Mouse (Mus musculus): Measurements from ENCODE around the gene Pdk1. TPM values are rescaled to one million over a fixed set of nuclear protein-coding genes. Genes with fewer than 3 reads are reported as not detected.

The Pdk1 gene
- 36.6 and 77.5 TPM in 2 replicates for total RNA-seq (2014; rRNA removed)
- polyA plus RNA-seq (2012; rRNA removed), result 29.1 and 42.3 TPM in 2 replicates

GRCm38 (mm10) chr2:71872801-71873443 is at the start of gene Pdk1:
TSS of gene Pdk1 (plus strand) at chr2:71873224.
- H3K4me1 ChIP-seq (ENCODE audit: control insufficient read depth, insufficient read depth, low read length), result peaks cover 18% of the 10 kb centered on the region
- H3K79me2 ChIP-seq (ENCODE audit: control insufficient read depth, insufficient read depth, low read length), result peaks cover 3% of the 10 kb centered on the region; the same call in 1 of the 2 replicates
- WGBS, result under 1% methylated on average over 55 of the region's 55 CpGs
- H3K9ac ChIP-seq (ENCODE audit: low read depth, low read length), result peak within 1 kb of the TSS; percentile 94
- H3K36me3 ChIP-seq (ENCODE audit: control insufficient read depth, insufficient read depth, low read length), result peaks cover 1% of the 10 kb centered on the region; the same call in 1 of the 2 replicates
- TF ChIP-seq POLR2A (IDR thresholded peaks at IDR 0.05; ENCODE audit: extremely low read depth, insufficient read depth, low read length) (peak; percentile 93), CTCF (IDR thresholded peaks at IDR 0.05; ENCODE audit: low read depth, low read length) (no peak)
- H3K27ac ChIP-seq (replicated peaks; ENCODE audit: insufficient read depth, low read depth, low read length), result peak within 1 kb of the TSS; percentile 94
- peak within 1 kb of the TSS; percentile 78 for H3K4me3 ChIP-seq (ENCODE audit: insufficient read depth, low read depth, low read length)
- peak; percentile 85 for DNase-seq (ENCODE audit: extremely low read depth, low read depth, low spot score)
- no peaks in the 10 kb centered on the region for H3K27me3 ChIP-seq (ENCODE audit: control insufficient read depth, insufficient read depth, low read length)

- Histone ChIP-seq H3K4me3 (ENCODE audit: insufficient read depth, low read depth, low read length) (no peak overlapping the region), H3K4me1 (ENCODE audit: control insufficient read depth, insufficient read depth, low read length) (no peaks in the 10 kb centered on the region), H3K79me2 (ENCODE audit: control insufficient read depth, insufficient read depth, low read length) (no peaks in the 10 kb centered on the region), H3K36me3 (ENCODE audit: control insufficient read depth, insufficient read depth, low read length) (no peaks in the 10 kb centered on the region), H3K27ac (replicated peaks; ENCODE audit: insufficient read depth, low read depth, low read length) (no peak overlapping the region), H3K27me3 (ENCODE audit: control insufficient read depth, insufficient read depth, low read length) (no peaks in the 10 kb centered on the region), H3K9ac (ENCODE audit: low read depth, low read length) (no peak overlapping the region)
- no peak for TF ChIP-seq CTCF (IDR thresholded peaks at IDR 0.05; ENCODE audit: low read depth, low read length)
- TF ChIP-seq POLR2A (IDR thresholded peaks at IDR 0.05; ENCODE audit: extremely low read depth, insufficient read depth, low read length), result no peak
- 91% methylated on average over 13 of the region's 13 CpGs for WGBS
- DNase-seq (ENCODE audit: extremely low read depth, low read depth, low spot score), result no peak
Measured at GRCm38 (mm10) chr2:71824146-71824545, 48.9 kb upstream of the Pdk1 start.

- 87% methylated on average over 13 of the region's 13 CpGs for WGBS
- H3K4me3 ChIP-seq (ENCODE audit: insufficient read depth, low read depth, low read length), result no peak overlapping the region
- TF ChIP-seq POLR2A (IDR thresholded peaks at IDR 0.05; ENCODE audit: extremely low read depth, insufficient read depth, low read length) (no peak), CTCF (IDR thresholded peaks at IDR 0.05; ENCODE audit: low read depth, low read length) (no peak)
- no peak for DNase-seq (ENCODE audit: extremely low read depth, low read depth, low spot score)
- no peaks in the 10 kb centered on the region for H3K4me1 ChIP-seq (ENCODE audit: control insufficient read depth, insufficient read depth, low read length)
- no peak overlapping the region for H3K27ac ChIP-seq (replicated peaks; ENCODE audit: insufficient read depth, low read depth, low read length)
- no peak overlapping the region for H3K9ac ChIP-seq (ENCODE audit: low read depth, low read length)
- H3K36me3 ChIP-seq (ENCODE audit: control insufficient read depth, insufficient read depth, low read length), result no peaks in the 10 kb centered on the region
- H3K79me2 ChIP-seq (ENCODE audit: control insufficient read depth, insufficient read depth, low read length), result no peaks in the 10 kb centered on the region
- no peaks in the 10 kb centered on the region for H3K27me3 ChIP-seq (ENCODE audit: control insufficient read depth, insufficient read depth, low read length)
Measured at GRCm38 (mm10) chr2:71827711-71828110, 45.3 kb upstream of the Pdk1 start.

- no peak overlapping the region for H3K4me3 ChIP-seq (ENCODE audit: insufficient read depth, low read depth, low read length)
- no peaks in the 10 kb centered on the region for H3K36me3 ChIP-seq (ENCODE audit: control insufficient read depth, insufficient read depth, low read length)
- no peak for DNase-seq (ENCODE audit: extremely low read depth, low read depth, low spot score)
- H3K79me2 ChIP-seq (ENCODE audit: control insufficient read depth, insufficient read depth, low read length), result no peaks in the 10 kb centered on the region
- H3K4me1 ChIP-seq (ENCODE audit: control insufficient read depth, insufficient read depth, low read length), result no peaks in the 10 kb centered on the region
- no peaks in the 10 kb centered on the region for H3K27me3 ChIP-seq (ENCODE audit: control insufficient read depth, insufficient read depth, low read length)
- 92% methylated on average over 11 of the region's 11 CpGs for WGBS
- H3K9ac ChIP-seq (ENCODE audit: low read depth, low read length), result no peak overlapping the region
- TF ChIP-seq POLR2A (IDR thresholded peaks at IDR 0.05; ENCODE audit: extremely low read depth, insufficient read depth, low read length), result no peak
- no peak for TF ChIP-seq CTCF (IDR thresholded peaks at IDR 0.05; ENCODE audit: low read depth, low read length)
- H3K27ac ChIP-seq (replicated peaks; ENCODE audit: insufficient read depth, low read depth, low read length), result no peak overlapping the region
Measured at GRCm38 (mm10) chr2:71828928-71829327, 44.1 kb upstream of the Pdk1 start.

GRCm38 (mm10) chr2:71833626-71834025 is 39.4 kb upstream of the Pdk1 start:
- no peak for DNase-seq (ENCODE audit: extremely low read depth, low read depth, low spot score)
- H3K27ac ChIP-seq (replicated peaks; ENCODE audit: insufficient read depth, low read depth, low read length), result no peak overlapping the region
- WGBS, result 86% methylated on average over 6 of the region's 6 CpGs
- no peaks in the 10 kb centered on the region for H3K27me3 ChIP-seq (ENCODE audit: control insufficient read depth, insufficient read depth, low read length)
- TF ChIP-seq CTCF (IDR thresholded peaks at IDR 0.05; ENCODE audit: low read depth, low read length) (no peak), POLR2A (IDR thresholded peaks at IDR 0.05; ENCODE audit: extremely low read depth, insufficient read depth, low read length) (no peak)
- no peak overlapping the region for H3K9ac ChIP-seq (ENCODE audit: low read depth, low read length)
- no peaks in the 10 kb centered on the region for H3K79me2 ChIP-seq (ENCODE audit: control insufficient read depth, insufficient read depth, low read length)
- no peaks in the 10 kb centered on the region for H3K4me1 ChIP-seq (ENCODE audit: control insufficient read depth, insufficient read depth, low read length)
- no peaks in the 10 kb centered on the region for H3K36me3 ChIP-seq (ENCODE audit: control insufficient read depth, insufficient read depth, low read length)
- H3K4me3 ChIP-seq (ENCODE audit: insufficient read depth, low read depth, low read length), result no peak overlapping the region

DNA sequence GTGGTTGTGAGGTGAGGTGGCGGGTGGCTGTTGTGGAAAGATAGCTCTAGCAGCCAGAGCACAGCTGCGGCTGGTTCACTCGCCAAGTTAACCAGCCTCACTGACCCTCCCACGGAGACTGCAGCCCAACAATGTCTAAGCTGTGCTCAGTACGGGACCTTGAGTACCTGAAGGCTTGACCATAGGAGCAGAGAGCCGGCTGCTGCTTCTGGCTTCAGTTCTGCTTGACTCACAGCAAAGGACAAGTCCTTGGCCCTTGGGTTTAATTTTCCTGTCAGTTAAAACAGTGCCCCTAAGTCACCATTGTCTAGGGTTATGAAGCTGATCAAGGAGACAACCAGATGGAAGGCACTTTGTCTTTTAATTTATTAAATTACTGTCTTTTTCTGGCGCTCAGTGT is 38.7 kb upstream of the Pdk1 start:
- Histone ChIP-seq H3K4me1 (ENCODE audit: control insufficient read depth, insufficient read depth, low read length) (no peaks in the 10 kb centered on the region), H3K4me3 (ENCODE audit: insufficient read depth, low read depth, low read length) (no peak overlapping the region), H3K79me2 (ENCODE audit: control insufficient read depth, insufficient read depth, low read length) (no peaks in the 10 kb centered on the region), H3K9ac (ENCODE audit: low read depth, low read length) (no peak overlapping the region), H3K36me3 (ENCODE audit: control insufficient read depth, insufficient read depth, low read length) (no peaks in the 10 kb centered on the region), H3K27me3 (ENCODE audit: control insufficient read depth, insufficient read depth, low read length) (no peaks in the 10 kb centered on the region), H3K27ac (replicated peaks; ENCODE audit: insufficient read depth, low read depth, low read length) (no peak overlapping the region)
- WGBS, result 84% methylated on average over 7 of the region's 7 CpGs
- TF ChIP-seq POLR2A (IDR thresholded peaks at IDR 0.05; ENCODE audit: extremely low read depth, insufficient read depth, low read length) (no peak), CTCF (IDR thresholded peaks at IDR 0.05; ENCODE audit: low read depth, low read length) (no peak)
- no peak for DNase-seq (ENCODE audit: extremely low read depth, low read depth, low spot score)
